Mouse (Mus musculus): ENCODE measurements around the gene Ocm. TPM values are rescaled to one million over a fixed set of nuclear protein-coding genes. Genes with fewer than 3 reads are reported as not detected.
A peak's percentile ranks its signal among the peaks of the same experiment; 100 is the strongest.

Gene Ocm
- polyA plus RNA-seq, 1 experiment from 2014 or later = not detected

- Histone ChIP-seq H3K4me1 (no peaks in the 10 kb centered on the region), H3K36me3 (peaks cover 94% of the 10 kb centered on the region), H3K9ac (no peak overlapping the region), H3K4me2 (replicated peaks) (no peak overlapping the region), H3K9me3 (replicated peaks) (no peaks in the 10 kb centered on the region; the same call in 1 of the 2 replicates), H3K27ac (no peak overlapping the region), H3K4me3 (no peak overlapping the region), H3K27me3 (no peaks in the 10 kb centered on the region)
- 77% methylated on average over 11 of the region's 11 CpGs for WGBS
- no peak for ATAC-seq (ENCODE audit: low FRiP score)
These were observed 31.7 kb downstream of the Ocm start for GRCm38 (mm10) chr5:143994632-143995365.

GRCm38 (mm10) chr5:143993849-143994248, 32.6 kb downstream of the Ocm start:
- H3K27me3 ChIP-seq = no peaks in the 10 kb centered on the region
- 96% methylated on average over 5 of the region's 5 CpGs for WGBS
- H3K4me3 ChIP-seq = no peak overlapping the region
- H3K9ac ChIP-seq = no peak overlapping the region
- no peaks in the 10 kb centered on the region for H3K9me3 ChIP-seq (replicated peaks)
- no peak for ATAC-seq (ENCODE audit: low FRiP score)
- no peaks in the 10 kb centered on the region for H3K4me1 ChIP-seq
- H3K4me2 ChIP-seq (replicated peaks) = no peak overlapping the region
- H3K36me3 ChIP-seq = peaks cover 94% of the 10 kb centered on the region
- no peak overlapping the region for H3K27ac ChIP-seq

- Histone ChIP-seq H3K4me3 (no peak overlapping the region), H3K4me2 (replicated peaks) (no peak overlapping the region), H3K9me3 (replicated peaks) (no peaks in the 10 kb centered on the region), H3K36me3 (peaks cover 94% of the 10 kb centered on the region), H3K4me1 (no peaks in the 10 kb centered on the region), H3K27ac (no peak overlapping the region), H3K27me3 (no peaks in the 10 kb centered on the region), H3K9ac (no peak overlapping the region)
- 94% methylated on average over 8 of the region's 8 CpGs for WGBS
- ATAC-seq (ENCODE audit: low FRiP score) = no peak
These were observed 33.2 kb downstream of the Ocm start for GRCm38 (mm10) chr5:143993260-143993659.

DNA sequence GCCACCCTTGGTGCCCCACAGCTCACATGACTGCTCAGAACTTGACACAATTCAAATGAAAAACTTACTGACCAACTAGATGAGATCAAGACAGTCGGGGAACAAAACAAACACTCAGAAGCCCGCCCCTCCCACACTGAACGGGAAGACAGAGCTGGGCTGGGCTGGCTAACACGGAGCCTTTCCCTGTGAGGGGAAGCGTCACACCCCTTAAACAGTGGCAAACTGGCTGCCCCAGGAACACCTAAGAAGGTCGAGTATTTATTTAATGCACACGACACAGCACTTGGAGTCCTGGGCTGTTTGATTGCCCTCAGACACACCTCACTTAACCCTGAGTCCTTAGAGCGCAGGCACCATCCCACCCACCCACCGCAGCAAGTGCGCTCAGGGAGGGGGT, 33.8 kb downstream of the Ocm start:
- no peak overlapping the region for H3K9ac ChIP-seq
- H3K4me3 ChIP-seq = no peak overlapping the region
- no peak overlapping the region for H3K27ac ChIP-seq
- H3K36me3 ChIP-seq = peaks cover 95% of the 10 kb centered on the region
- no peak overlapping the region for H3K4me2 ChIP-seq (replicated peaks)
- H3K27me3 ChIP-seq = no peaks in the 10 kb centered on the region
- ATAC-seq (ENCODE audit: low FRiP score) = no peak
- no peaks in the 10 kb centered on the region for H3K9me3 ChIP-seq (replicated peaks)
- WGBS = 92% methylated on average over 10 of the region's 10 CpGs
- no peaks in the 10 kb centered on the region for H3K4me1 ChIP-seq

GRCm38 (mm10) chr5:143990086-143990485, 36.4 kb downstream of the Ocm start:
- no peak overlapping the region for H3K27ac ChIP-seq

DNA sequence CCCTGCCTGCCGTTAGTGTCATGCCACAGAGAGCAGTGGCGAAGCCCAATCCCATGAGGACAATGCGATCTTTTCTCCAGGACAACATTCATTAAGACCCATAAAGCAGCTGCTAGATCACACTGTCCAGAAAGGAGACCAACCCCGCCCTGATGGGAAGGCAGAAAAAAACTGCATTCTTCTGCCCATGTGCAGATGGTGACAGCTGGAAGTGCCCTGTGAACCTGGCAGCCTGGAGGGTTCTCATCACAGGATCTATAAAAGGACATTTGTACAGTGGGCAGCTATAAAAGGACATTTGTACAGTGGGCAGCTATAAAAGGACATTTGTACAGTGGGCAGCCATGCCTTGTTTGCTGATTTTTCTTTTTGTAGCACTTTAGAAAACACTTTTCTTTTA, 37.4 kb downstream of the Ocm start:
- ATAC-seq (ENCODE audit: low FRiP score) = no peak
- H3K9ac ChIP-seq = no peak overlapping the region
- 74% methylated on average over 4 of the region's 4 CpGs for WGBS
- H3K4me3 ChIP-seq = no peak overlapping the region
- no peaks in the 10 kb centered on the region for H3K9me3 ChIP-seq (replicated peaks)
- H3K4me2 ChIP-seq (replicated peaks) = no peak overlapping the region
- peaks cover 92% of the 10 kb centered on the region for H3K36me3 ChIP-seq
- no peaks in the 10 kb centered on the region for H3K27me3 ChIP-seq
- H3K4me1 ChIP-seq = no peaks in the 10 kb centered on the region
- no peak overlapping the region for H3K27ac ChIP-seq

More at GRCm38 (mm10) chr5:143990086-143990485, 36.4 kb downstream of the Ocm start:
- no peak overlapping the region for H3K4me3 ChIP-seq
- no peaks in the 10 kb centered on the region for H3K9me3 ChIP-seq (replicated peaks)
- no peak for ATAC-seq (ENCODE audit: low FRiP score)
- no peak overlapping the region for H3K9ac ChIP-seq
- H3K4me2 ChIP-seq (replicated peaks) = no peak overlapping the region
- peaks cover 95% of the 10 kb centered on the region for H3K36me3 ChIP-seq
- H3K4me1 ChIP-seq = no peaks in the 10 kb centered on the region
- WGBS = 93% methylated on average over 11 of the region's 11 CpGs
- no peaks in the 10 kb centered on the region for H3K27me3 ChIP-seq

DNA sequence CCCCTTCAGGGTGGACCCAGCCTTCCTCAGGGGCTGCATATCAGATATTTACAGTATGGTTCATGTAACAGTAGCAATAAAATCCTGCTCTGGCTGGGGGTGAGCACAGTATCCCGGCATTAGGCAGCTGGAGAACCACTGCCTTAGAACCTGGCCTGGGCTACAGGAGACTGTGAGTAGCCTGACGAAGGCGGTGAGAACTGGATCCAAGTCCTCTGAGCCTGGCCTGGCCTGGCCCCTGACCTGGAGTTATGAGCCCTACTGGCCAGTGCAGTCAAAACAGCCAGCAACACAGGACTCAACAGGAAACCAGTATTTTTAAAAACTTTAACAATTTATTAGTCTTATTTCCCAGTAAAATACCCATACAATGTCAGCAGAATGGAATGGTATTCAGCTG, 38.9 kb downstream of the Ocm start:
- H3K36me3 ChIP-seq = peaks cover 85% of the 10 kb centered on the region
- H3K4me3 ChIP-seq = no peak overlapping the region
- no peak overlapping the region for H3K27ac ChIP-seq
- no peak overlapping the region for H3K9ac ChIP-seq
- no peaks in the 10 kb centered on the region for H3K27me3 ChIP-seq
- no peak overlapping the region for H3K4me2 ChIP-seq (replicated peaks)
- H3K9me3 ChIP-seq (replicated peaks) = no peaks in the 10 kb centered on the region
- no peaks in the 10 kb centered on the region for H3K4me1 ChIP-seq
- WGBS = 94% methylated on average over 3 of the region's 3 CpGs
- ATAC-seq (ENCODE audit: low FRiP score) = no peak

GRCm38 (mm10) chr5:143985381-143985780, 41.1 kb downstream of the Ocm start:
- Histone ChIP-seq H3K4me1 (peaks cover 8% of the 10 kb centered on the region), H3K9me3 (replicated peaks) (no peaks in the 10 kb centered on the region), H3K4me2 (replicated peaks) (no peak overlapping the region), H3K36me3 (peaks cover 63% of the 10 kb centered on the region), H3K27me3 (no peaks in the 10 kb centered on the region), H3K27ac (no peak overlapping the region), H3K4me3 (no peak overlapping the region), H3K9ac (no peak overlapping the region)
- 92% methylated on average over 7 of the region's 7 CpGs for WGBS
- ATAC-seq (ENCODE audit: low FRiP score) = no peak

DNA sequence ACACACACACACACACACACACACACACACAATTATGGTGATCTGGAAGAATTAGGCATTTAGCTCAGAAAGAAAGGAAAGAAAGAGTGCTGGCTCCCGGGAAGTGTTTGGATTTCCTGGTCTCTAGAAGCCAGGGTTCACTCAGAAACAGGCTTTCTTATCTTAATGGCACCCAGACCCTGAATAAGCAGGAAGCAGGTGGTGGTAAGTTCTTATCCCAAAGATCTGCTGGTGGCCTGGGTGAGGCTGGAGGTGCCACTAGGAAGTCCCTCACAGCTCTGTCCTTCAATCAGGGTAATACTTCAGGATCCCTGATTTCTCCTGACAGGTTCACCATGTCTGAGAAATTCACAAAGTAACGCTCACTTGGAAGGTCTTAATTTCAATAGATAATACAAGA, 44.1 kb downstream of the Ocm start:
- no peak overlapping the region for H3K9ac ChIP-seq
- H3K27ac ChIP-seq = no peak overlapping the region
- H3K9me3 ChIP-seq (replicated peaks) = no peaks in the 10 kb centered on the region
- no peak for ATAC-seq (ENCODE audit: low FRiP score)
- peaks cover 33% of the 10 kb centered on the region for H3K36me3 ChIP-seq
- no peak overlapping the region for H3K4me3 ChIP-seq
- H3K4me2 ChIP-seq (replicated peaks) = no peak overlapping the region
- 75% methylated on average over 2 of the region's 2 CpGs for WGBS
- H3K4me1 ChIP-seq = peaks cover 9% of the 10 kb centered on the region
- no peaks in the 10 kb centered on the region for H3K27me3 ChIP-seq

- Histone ChIP-seq H3K9ac (no peak overlapping the region), H3K4me3 (no peak overlapping the region), H3K4me1 (peaks cover 9% of the 10 kb centered on the region), H3K36me3 (peaks cover 20% of the 10 kb centered on the region), H3K27me3 (no peaks in the 10 kb centered on the region), H3K4me2 (replicated peaks) (no peak overlapping the region), H3K27ac (no peak overlapping the region), H3K9me3 (replicated peaks) (no peaks in the 10 kb centered on the region)
- ATAC-seq (ENCODE audit: low FRiP score) = no peak
- WGBS = 32% methylated on average over 9 of the region's 9 CpGs
These were observed 45.6 kb downstream of the Ocm start for GRCm38 (mm10) chr5:143980858-143981257.

- H3K9ac ChIP-seq = no peak overlapping the region
- ATAC-seq (ENCODE audit: low FRiP score) = no peak
- H3K36me3 ChIP-seq = no peaks in the 10 kb centered on the region
- no peaks in the 10 kb centered on the region for H3K9me3 ChIP-seq (replicated peaks)
- H3K4me3 ChIP-seq = no peak overlapping the region
- peaks cover 9% of the 10 kb centered on the region for H3K4me1 ChIP-seq
- no peak overlapping the region for H3K27ac ChIP-seq
- no peaks in the 10 kb centered on the region for H3K27me3 ChIP-seq
- WGBS = 78% methylated on average over 16 of the region's 16 CpGs
- H3K4me2 ChIP-seq (replicated peaks) = no peak overlapping the region
These were observed 49.6 kb downstream of the Ocm start for GRCm38 (mm10) chr5:143976726-143977431.

GRCm38 (mm10) chr5:143976232-143976631, 50.2 kb downstream of the Ocm start:
- ATAC-seq (ENCODE audit: low FRiP score) = no peak
- WGBS = 89% methylated on average over 11 of the region's 11 CpGs

GRCm38 (mm10) chr5:143975631-143975933, 50.9 kb downstream of the Ocm start:
- WGBS = 83% methylated on average over 2 of the region's 2 CpGs
- Histone ChIP-seq H3K27me3 (no peaks in the 10 kb centered on the region), H3K27ac (no peak overlapping the region), H3K36me3 (no peaks in the 10 kb centered on the region), H3K4me3 (no peak overlapping the region), H3K9ac (no peak overlapping the region), H3K4me2 (replicated peaks) (no peak overlapping the region), H3K9me3 (replicated peaks) (no peaks in the 10 kb centered on the region), H3K4me1 (peaks cover 3% of the 10 kb centered on the region; the same call in 1 of the 2 replicates)
- peak; percentile 13; the same call in 1 of the 2 replicates for ATAC-seq (ENCODE audit: low FRiP score)

More at GRCm38 (mm10) chr5:143976232-143976631, 50.2 kb downstream of the Ocm start:
- Histone ChIP-seq H3K9me3 (replicated peaks) (no peaks in the 10 kb centered on the region), H3K4me2 (replicated peaks) (no peak overlapping the region), H3K4me3 (no peak overlapping the region), H3K27ac (no peak overlapping the region), H3K9ac (no peak overlapping the region), H3K36me3 (no peaks in the 10 kb centered on the region), H3K27me3 (no peaks in the 10 kb centered on the region), H3K4me1 (peaks cover 9% of the 10 kb centered on the region)

Measured in hindbrain, embryonic 12.5 days (tissue).